Mouse (Mus musculus) midbrain, postnatal 0 days (tissue): Measurements from ENCODE around the gene F5. TPM values are rescaled to one million over a fixed set of nuclear protein-coding genes. Genes with fewer than 3 reads are reported as not detected.

Source experiments
- ATAC-seq: fragments of 200-750 bp; cut with Nextera tagmentation; 2 replicates; pipeline ENCODE4 v1.8.0; 2017; ENCODE audit warnings: moderate number of reproducible peaks, mild to moderate bottlenecking, moderate TSS enrichment, moderate library complexity; ENCODE audit not compliant: low FRiP score
- DNase-seq: peaks from one replicate; pipeline ENCODE4 v3.0.0-alpha.2; 2015; ENCODE audit warnings: low spot score
- H3K27ac ChIP-seq: fragments of 300-500 bp; sonication (generic); 2 replicates; pipeline ENCODE4 v1.5.1; 2014; ENCODE audit warnings: low read depth, mild to moderate bottlenecking, low read length, mixed read lengths
- H3K27me3 ChIP-seq: fragments of 300-500 bp; sonication (generic); 2 replicates; pipeline ENCODE4 v1.6.1; 2014; ENCODE audit warnings: low read length, control low read depth, mixed read lengths; ENCODE audit not compliant: insufficient read depth
- H3K36me3 ChIP-seq: fragments of 300-500 bp; sonication (generic); 2 replicates; pipeline ENCODE4 v1.6.1; 2014; ENCODE audit warnings: low read length, control low read depth, mixed read lengths; ENCODE audit not compliant: insufficient read depth
- H3K4me1 ChIP-seq: fragments of 300-500 bp; sonication (generic); 2 replicates; pipeline ENCODE4 v1.6.1; 2014; ENCODE audit warnings: mild to moderate bottlenecking, control low read depth, antibody characterized with exemption, low read length, mixed read lengths; ENCODE audit not compliant: insufficient read depth
- H3K4me2 ChIP-seq: fragments of 300-500 bp; sonication (generic); 2 replicates; pipeline ENCODE4 v1.6.1; 2014; ENCODE audit warnings: low read depth, mild to moderate bottlenecking, low read length, mixed read lengths; ENCODE audit not compliant: poor library complexity, severe bottlenecking
- H3K4me3 ChIP-seq: fragments of 300-500 bp; sonication (generic); 2 replicates; pipeline ENCODE4 v1.5.1; 2014; ENCODE audit warnings: low read depth, mild to moderate bottlenecking, low read length, moderate library complexity
- H3K9ac ChIP-seq: fragments of 300-500 bp; sonication (generic); replicated peaks from 2 replicates; pipeline ENCODE4 v1.6.1; 2014; ENCODE audit warnings: mild to moderate bottlenecking, low read length, moderate library complexity, mixed read lengths; ENCODE audit not compliant: poor library complexity, severe bottlenecking
- H3K9me3 ChIP-seq: fragments of 300-500 bp; sonication (generic); 2 replicates; pipeline ENCODE4 v1.6.1; 2016; ENCODE audit warnings: low read length, control low read depth
- CTCF ChIP-seq: IDR thresholded peaks from 2 replicates; pipeline ENCODE4 v1.5.1; 2016; ENCODE audit warnings: antibody characterized with exemption, mild to moderate bottlenecking
- WGBS: fragments of 180-500 bp; shearing (Covaris S2); extraction: QIAGEN DNeasy Blood & Tissue Kit; methylation state at CpG from one replicate; pipeline ENCODE4 v1.1.7; 2014; 5-methylcytosine and 5-hydroxymethylcytosine counted together
- polyA plus RNA-seq: library from polyadenylated mRNA; unstranded; fragments of >200 nt; fragmentation: Nextera tagmentation; extraction: Ambion mirVana; gene quantifications from 2 replicates; pipeline ENCODE4 v1.2.1, GENCODE M21; 2015
- total RNA-seq: library from RNA; depleted of rRNA; stranded (reverse); fragments of >200 nt; gene quantifications from 2 replicates; pipeline ENCODE4 v1.2.3, GENCODE M21; 2014

F5 gene
- total and polyA plus RNA-seq, 2 experiments from 2014 or later, result 0.04 to 0.05 TPM

- no peaks in the 10 kb centered on the region for H3K9me3 ChIP-seq
- TF ChIP-seq CTCF, result no peak
- H3K4me3 ChIP-seq, result no peak overlapping the region
- no peaks in the 10 kb centered on the region for H3K4me1 ChIP-seq
- H3K27ac ChIP-seq, result no peak overlapping the region
- DNase-seq (no peak), ATAC-seq (no peak)
- no peak overlapping the region for H3K9ac ChIP-seq
- H3K27me3 ChIP-seq, result no peaks in the 10 kb centered on the region
- WGBS, result 81% methylated on average over 8 of the region's 8 CpGs
- no peaks in the 10 kb centered on the region for H3K36me3 ChIP-seq
- no peak overlapping the region for H3K4me2 ChIP-seq
Observed at GRCm38 (mm10) chr1:164212686-164213085, 61.0 kb downstream of the F5 start.

GRCm38 (mm10) chr1:164214190-164214589 is 62.6 kb downstream of the F5 start:
- DNase-seq (no peak), ATAC-seq (no peak)
- H3K9ac ChIP-seq, result no peak overlapping the region
- no peak overlapping the region for H3K4me2 ChIP-seq
- no peaks in the 10 kb centered on the region for H3K36me3 ChIP-seq
- TF ChIP-seq CTCF, result no peak
- no peak overlapping the region for H3K27ac ChIP-seq
- WGBS, result 60% methylated on average over 8 of the region's 8 CpGs
- H3K27me3 ChIP-seq, result no peaks in the 10 kb centered on the region
- H3K4me1 ChIP-seq, result no peaks in the 10 kb centered on the region
- H3K9me3 ChIP-seq, result no peaks in the 10 kb centered on the region
- no peak overlapping the region for H3K4me3 ChIP-seq

- Histone ChIP-seq H3K36me3 (no peaks in the 10 kb centered on the region), H3K9me3 (no peaks in the 10 kb centered on the region), H3K27ac (no peak overlapping the region), H3K27me3 (no peaks in the 10 kb centered on the region), H3K9ac (no peak overlapping the region), H3K4me1 (no peaks in the 10 kb centered on the region), H3K4me2 (no peak overlapping the region), H3K4me3 (no peak overlapping the region)
- no peak for TF ChIP-seq CTCF
- 85% methylated on average over 3 of the region's 3 CpGs for WGBS
- DNase-seq (no peak), ATAC-seq (no peak)
Observed at GRCm38 (mm10) chr1:164215097-164215496, 63.5 kb downstream of the F5 start.

- H3K4me3 ChIP-seq, result no peak overlapping the region
- no peak for TF ChIP-seq CTCF
- H3K4me1 ChIP-seq, result no peaks in the 10 kb centered on the region
- ATAC-seq, result no peak
- 71% methylated on average over 6 of the region's 6 CpGs for WGBS
- no peak overlapping the region for H3K4me2 ChIP-seq
- no peak overlapping the region for H3K27ac ChIP-seq
- no peaks in the 10 kb centered on the region for H3K36me3 ChIP-seq
- no peaks in the 10 kb centered on the region for H3K9me3 ChIP-seq
- H3K27me3 ChIP-seq, result no peaks in the 10 kb centered on the region
- H3K9ac ChIP-seq, result no peak overlapping the region
- DNase-seq, result peak; percentile 23
Observed at GRCm38 (mm10) chr1:164215540-164215939, 63.9 kb downstream of the F5 start.

- Histone ChIP-seq H3K4me2 (peak overlapping the region; percentile 10; the same call in 1 of the 2 replicates), H3K27me3 (no peaks in the 10 kb centered on the region; the same call in 1 of the 2 replicates), H3K4me3 (no peak overlapping the region), H3K36me3 (no peaks in the 10 kb centered on the region), H3K4me1 (no peaks in the 10 kb centered on the region), H3K27ac (no peak overlapping the region), H3K9me3 (no peaks in the 10 kb centered on the region), H3K9ac (no peak overlapping the region)
- WGBS, result 30% methylated on average over 15 of the region's 15 CpGs
- no peak for TF ChIP-seq CTCF
- ATAC-seq (no peak), DNase-seq (no peak)
Observed at GRCm38 (mm10) chr1:164217791-164218685, 66.4 kb downstream of the F5 start.

GRCm38 (mm10) chr1:164220261-164220660 is 68.6 kb downstream of the F5 start:
- no peaks in the 10 kb centered on the region for H3K4me1 ChIP-seq
- no peak overlapping the region for H3K4me3 ChIP-seq
- no peak overlapping the region for H3K27ac ChIP-seq
- H3K4me2 ChIP-seq, result no peak overlapping the region
- WGBS, result 85% methylated on average over 4 of the region's 4 CpGs
- no peak overlapping the region for H3K9ac ChIP-seq
- H3K27me3 ChIP-seq, result no peaks in the 10 kb centered on the region; the same call in 1 of the 2 replicates
- no peak for TF ChIP-seq CTCF
- H3K9me3 ChIP-seq, result no peaks in the 10 kb centered on the region
- ATAC-seq, result no peak
- no peak for DNase-seq
- H3K36me3 ChIP-seq, result no peaks in the 10 kb centered on the region
